Mouse (Mus musculus): Measurements from ENCODE around the gene Gm12216. TPM values are rescaled to one million over a fixed set of nuclear protein-coding genes. Genes with fewer than 3 reads are reported as not detected.
A peak's percentile ranks its signal among the peaks of the same experiment; 100 is the strongest.

Gene Gm12216
- polyA plus RNA-seq, 1 experiment from 2014 or later = 0.51 TPM

GRCm38 (mm10) chr11:53798041-53798711 is 60.9 kb downstream of the Gm12216 start:
- peaks cover 23% of the 10 kb centered on the region for H3K4me1 ChIP-seq (replicated peaks; ENCODE audit: control insufficient read depth, insufficient read depth, low read length)
- H3K27ac ChIP-seq (ENCODE audit: low read depth, low read length) = no peak overlapping the region
- DNase-seq (ENCODE audit: low spot score) (no peak), ATAC-seq (replicated peaks; ENCODE audit: low FRiP score) (no peak)
- H3K9ac ChIP-seq (ENCODE audit: low read depth, low read length) = no peak overlapping the region
- no peaks in the 10 kb centered on the region for H3K9me3 ChIP-seq (ENCODE audit: control insufficient read depth, low read length)
- H3K4me2 ChIP-seq = no peak overlapping the region
- WGBS = 85% methylated on average over 10 of the region's 10 CpGs
- no peak overlapping the region for H3K4me3 ChIP-seq (ENCODE audit: low read depth, low read length)
- no peaks in the 10 kb centered on the region for H3K36me3 ChIP-seq (ENCODE audit: control insufficient read depth, insufficient read depth, low read length)
- H3K27me3 ChIP-seq (replicated peaks; ENCODE audit: control insufficient read depth, insufficient read depth, low read length) = no peaks in the 10 kb centered on the region

GRCm38 (mm10) chr11:53797386-53797920 is 61.6 kb downstream of the Gm12216 start:
- no peak for DNase-seq (ENCODE audit: low spot score)
- H3K4me1 ChIP-seq (replicated peaks; ENCODE audit: control insufficient read depth, insufficient read depth, low read length) = peaks cover 23% of the 10 kb centered on the region
- no peaks in the 10 kb centered on the region for H3K36me3 ChIP-seq (ENCODE audit: control insufficient read depth, insufficient read depth, low read length)
- ATAC-seq (replicated peaks; ENCODE audit: low FRiP score) = no peak
- no peak overlapping the region for H3K4me3 ChIP-seq (ENCODE audit: low read depth, low read length)
- H3K9ac ChIP-seq (ENCODE audit: low read depth, low read length) = no peak overlapping the region
- H3K27me3 ChIP-seq (replicated peaks; ENCODE audit: control insufficient read depth, insufficient read depth, low read length) = no peaks in the 10 kb centered on the region
- no peaks in the 10 kb centered on the region for H3K9me3 ChIP-seq (ENCODE audit: control insufficient read depth, low read length)
- no peak overlapping the region for H3K4me2 ChIP-seq
- WGBS = 56% methylated on average over 6 of the region's 6 CpGs
- no peak overlapping the region for H3K27ac ChIP-seq (ENCODE audit: low read depth, low read length)

- Histone ChIP-seq H3K36me3 (ENCODE audit: control insufficient read depth, insufficient read depth, low read length) (no peaks in the 10 kb centered on the region), H3K9ac (ENCODE audit: low read depth, low read length) (no peak overlapping the region), H3K27me3 (replicated peaks; ENCODE audit: control insufficient read depth, insufficient read depth, low read length) (no peaks in the 10 kb centered on the region), H3K27ac (ENCODE audit: low read depth, low read length) (peak overlapping the region; percentile 67), H3K4me1 (replicated peaks; ENCODE audit: control insufficient read depth, insufficient read depth, low read length) (peaks cover 23% of the 10 kb centered on the region), H3K9me3 (ENCODE audit: control insufficient read depth, low read length) (no peaks in the 10 kb centered on the region), H3K4me2 (no peak overlapping the region), H3K4me3 (ENCODE audit: low read depth, low read length) (no peak overlapping the region)
- ATAC-seq (replicated peaks; ENCODE audit: low FRiP score) = no peak
- 54% methylated on average over 12 of the region's 12 CpGs for WGBS
- DNase-seq (ENCODE audit: low spot score) = no peak
Observed at GRCm38 (mm10) chr11:53796409-53797151, 62.5 kb downstream of the Gm12216 start.

GRCm38 (mm10) chr11:53795813-53796212 is 63.2 kb downstream of the Gm12216 start:
- no peak for DNase-seq (ENCODE audit: low spot score)
- Histone ChIP-seq H3K27ac (ENCODE audit: low read depth, low read length) (peak overlapping the region; percentile 67), H3K4me2 (no peak overlapping the region), H3K27me3 (replicated peaks; ENCODE audit: control insufficient read depth, insufficient read depth, low read length) (no peaks in the 10 kb centered on the region), H3K9me3 (ENCODE audit: control insufficient read depth, low read length) (no peaks in the 10 kb centered on the region), H3K4me1 (replicated peaks; ENCODE audit: control insufficient read depth, insufficient read depth, low read length) (peaks cover 23% of the 10 kb centered on the region), H3K36me3 (ENCODE audit: control insufficient read depth, insufficient read depth, low read length) (no peaks in the 10 kb centered on the region), H3K9ac (ENCODE audit: low read depth, low read length) (no peak overlapping the region), H3K4me3 (ENCODE audit: low read depth, low read length) (no peak overlapping the region)
- WGBS = 61% methylated on average over 8 of the region's 8 CpGs
- no peak for ATAC-seq (replicated peaks; ENCODE audit: low FRiP score)

DNA sequence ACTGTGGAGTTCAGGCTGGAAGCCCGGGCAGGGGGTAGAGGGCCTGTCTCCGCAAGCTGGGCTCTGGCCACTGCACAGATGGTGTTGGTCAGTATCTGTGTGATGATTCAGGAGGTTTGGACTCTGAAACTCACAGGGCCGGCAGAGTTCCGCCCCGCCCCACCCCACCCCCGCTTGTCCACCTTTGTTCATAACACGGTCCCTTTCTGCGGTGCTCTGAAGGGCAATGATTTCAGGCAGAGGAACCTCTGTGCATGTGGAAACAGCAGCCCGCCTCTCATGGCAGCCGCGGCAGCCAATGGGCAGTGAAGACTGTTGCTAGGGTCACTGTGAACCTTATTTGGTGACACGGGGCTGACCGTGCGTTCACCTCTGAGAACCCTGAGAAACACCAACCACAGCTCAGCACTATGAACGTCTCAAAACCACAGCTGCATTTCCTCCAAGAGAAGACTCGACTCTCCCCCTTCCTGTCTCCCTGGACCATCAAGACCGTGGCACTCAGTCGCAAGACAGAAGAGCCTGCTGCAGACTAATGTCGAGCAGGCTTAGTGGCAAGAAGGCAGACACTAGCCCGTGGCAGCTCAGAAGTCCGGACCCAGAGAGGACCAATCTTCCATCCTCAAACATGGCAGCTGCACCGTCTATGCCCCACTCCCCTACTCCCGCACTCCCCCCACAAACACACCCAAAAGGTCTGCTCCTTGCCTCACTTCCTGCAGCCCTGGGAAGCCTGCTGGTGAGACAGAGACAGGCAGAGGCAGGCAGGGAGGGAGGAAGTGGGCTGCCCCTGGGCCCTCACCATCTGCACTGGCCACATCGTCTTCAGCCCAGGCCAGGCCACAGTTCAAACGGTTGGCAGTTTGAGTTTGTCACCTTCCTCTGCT is 64.1 kb downstream of the Gm12216 start:
- ATAC-seq (replicated peaks; ENCODE audit: low FRiP score) (peak; percentile 62), DNase-seq (ENCODE audit: low spot score) (peak; percentile 51)
- no peak overlapping the region for H3K4me3 ChIP-seq (ENCODE audit: low read depth, low read length)
- H3K27ac ChIP-seq (ENCODE audit: low read depth, low read length) = peak overlapping the region; percentile 83
- H3K27me3 ChIP-seq (replicated peaks; ENCODE audit: control insufficient read depth, insufficient read depth, low read length) = no peaks in the 10 kb centered on the region
- peak overlapping the region; percentile 35 for H3K4me2 ChIP-seq
- 27% methylated on average over 25 of the region's 25 CpGs for WGBS
- H3K9me3 ChIP-seq (ENCODE audit: control insufficient read depth, low read length) = no peaks in the 10 kb centered on the region
- H3K9ac ChIP-seq (ENCODE audit: low read depth, low read length) = 0 out of 2 replicates have a peak overlapping the region, but pooled peaks have one; percentile 10
- H3K36me3 ChIP-seq (ENCODE audit: control insufficient read depth, insufficient read depth, low read length) = no peaks in the 10 kb centered on the region
- H3K4me1 ChIP-seq (replicated peaks; ENCODE audit: control insufficient read depth, insufficient read depth, low read length) = peaks cover 23% of the 10 kb centered on the region

DNA sequence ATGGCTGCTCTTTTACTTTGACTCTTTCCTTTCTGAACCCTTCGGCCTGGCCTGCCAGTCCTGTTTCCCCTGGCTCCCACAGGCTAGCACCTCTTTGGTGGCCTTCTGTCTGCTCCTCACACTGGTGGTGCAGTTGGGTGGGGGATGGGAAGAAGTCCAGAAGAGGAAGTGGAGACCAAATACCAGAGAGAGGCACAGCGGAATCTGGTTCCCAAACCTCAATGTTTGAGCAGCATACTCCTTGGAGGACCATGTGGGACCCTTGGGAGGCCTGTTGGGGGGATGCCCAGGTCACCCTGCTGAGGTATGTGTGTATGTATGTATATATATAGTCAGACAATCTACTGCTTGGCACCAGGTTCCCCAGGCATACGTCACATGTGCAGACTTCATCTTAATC is 65.0 kb downstream of the Gm12216 start:
- Histone ChIP-seq H3K4me3 (ENCODE audit: low read depth, low read length) (no peak overlapping the region), H3K9ac (ENCODE audit: low read depth, low read length) (no peak overlapping the region), H3K27ac (ENCODE audit: low read depth, low read length) (peak overlapping the region; percentile 83), H3K36me3 (ENCODE audit: control insufficient read depth, insufficient read depth, low read length) (no peaks in the 10 kb centered on the region), H3K4me1 (replicated peaks; ENCODE audit: control insufficient read depth, insufficient read depth, low read length) (peaks cover 27% of the 10 kb centered on the region), H3K9me3 (ENCODE audit: control insufficient read depth, low read length) (no peaks in the 10 kb centered on the region), H3K4me2 (peak overlapping the region; percentile 35; the same call in 1 of the 2 replicates), H3K27me3 (replicated peaks; ENCODE audit: control insufficient read depth, insufficient read depth, low read length) (no peaks in the 10 kb centered on the region)
- no peak for ATAC-seq (replicated peaks; ENCODE audit: low FRiP score)
- 50% methylated on average over 3 of the region's 3 CpGs for WGBS
- DNase-seq (ENCODE audit: low spot score) = no peak

DNA sequence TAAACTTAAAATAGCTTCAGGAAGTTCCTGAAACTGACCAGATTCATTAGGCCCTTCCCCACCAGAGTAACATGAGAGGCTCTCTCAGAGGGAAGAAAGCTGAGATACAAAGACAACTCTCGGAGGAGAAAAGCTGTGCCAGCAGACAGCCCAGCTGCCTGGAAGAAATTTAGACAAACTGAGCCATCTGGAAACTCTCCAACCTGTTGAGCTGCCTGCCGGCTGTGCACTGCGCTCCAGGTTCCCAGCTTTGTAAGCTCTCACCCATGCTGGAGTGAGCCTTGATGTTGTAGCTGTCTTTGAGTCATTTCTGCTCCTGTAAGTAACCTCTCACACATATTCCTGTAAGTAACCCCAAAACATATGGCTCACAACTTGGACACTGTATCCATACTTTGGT is 66.1 kb downstream of the Gm12216 start:
- WGBS = 81% methylated on average over 3 of the region's 3 CpGs
- H3K9me3 ChIP-seq (ENCODE audit: control insufficient read depth, low read length) = no peaks in the 10 kb centered on the region
- H3K27me3 ChIP-seq (replicated peaks; ENCODE audit: control insufficient read depth, insufficient read depth, low read length) = no peaks in the 10 kb centered on the region
- no peak overlapping the region for H3K27ac ChIP-seq (ENCODE audit: low read depth, low read length)
- no peak for ATAC-seq (replicated peaks; ENCODE audit: low FRiP score)
- H3K4me3 ChIP-seq (ENCODE audit: low read depth, low read length) = no peak overlapping the region
- H3K36me3 ChIP-seq (ENCODE audit: control insufficient read depth, insufficient read depth, low read length) = no peaks in the 10 kb centered on the region
- no peak overlapping the region for H3K4me2 ChIP-seq
- H3K4me1 ChIP-seq (replicated peaks; ENCODE audit: control insufficient read depth, insufficient read depth, low read length) = peaks cover 27% of the 10 kb centered on the region
- H3K9ac ChIP-seq (ENCODE audit: low read depth, low read length) = no peak overlapping the region
- no peak for DNase-seq (ENCODE audit: low spot score)

- DNase-seq (ENCODE audit: low spot score) (no peak), ATAC-seq (replicated peaks; ENCODE audit: low FRiP score) (no peak)
- Histone ChIP-seq H3K9ac (ENCODE audit: low read depth, low read length) (no peak overlapping the region), H3K27me3 (replicated peaks; ENCODE audit: control insufficient read depth, insufficient read depth, low read length) (no peaks in the 10 kb centered on the region), H3K4me2 (no peak overlapping the region), H3K27ac (ENCODE audit: low read depth, low read length) (no peak overlapping the region), H3K4me3 (ENCODE audit: low read depth, low read length) (no peak overlapping the region), H3K4me1 (replicated peaks; ENCODE audit: control insufficient read depth, insufficient read depth, low read length) (peaks cover 4% of the 10 kb centered on the region), H3K9me3 (ENCODE audit: control insufficient read depth, low read length) (no peaks in the 10 kb centered on the region), H3K36me3 (ENCODE audit: control insufficient read depth, insufficient read depth, low read length) (no peaks in the 10 kb centered on the region)
- 64% methylated on average over 3 of the region's 3 CpGs for WGBS
Observed at GRCm38 (mm10) chr11:53789277-53789676, 69.8 kb downstream of the Gm12216 start.

Measured in liver, embryonic 11.5 days (tissue).